Mouse (Mus musculus) T-helper 1 cell (primary cell): ENCODE results near the gene Ugt3a2.

Experiments used
- in situ Hi-C: fragments of 300-600 bp; cut with MboI, MseI; formaldehyde crosslinking; loops from one replicate; pipeline ENCODE4 v1.15.1; 2025; ENCODE audit warnings: high pct_unique_total_duplicates

Gene Ugt3a2

GRCm38 (mm10) chr15:9335341-9335740 is at the start of gene Ugt3a2:
Gene Ugt3a2 (plus strand): TSS chr15:9335550.
- in situ Hi-C loops: no loop called here

GRCm38 (mm10) chr15:9289660-9290059 is 45.7 kb upstream of the Ugt3a2 start:
- in situ Hi-C loops: no loop called here

GRCm38 (mm10) chr15:9305978-9306692 is 29.2 kb upstream of the Ugt3a2 start:
- in situ Hi-C loops: no loop called here

- in situ Hi-C loops: no loop called here
These were observed 754 bp upstream of the Ugt3a2 start for GRCm38 (mm10) chr15:9334596-9334995.

GRCm38 (mm10) chr15:9336616-9337015 is 1.3 kb downstream of the Ugt3a2 start:
- in situ Hi-C loops: no loop called here

GRCm38 (mm10) chr15:9337021-9337420 is 1.7 kb downstream of the Ugt3a2 start:
- in situ Hi-C loops: no loop called here

- in situ Hi-C loops: no loop called here
These were observed 13.4 kb downstream of the Ugt3a2 start for GRCm38 (mm10) chr15:9348739-9349138.

GRCm38 (mm10) chr15:9362801-9363200 is 27.5 kb downstream of the Ugt3a2 start:
- in situ Hi-C loops: no loop called here

- in situ Hi-C loops: loop anchor here (5.0 kb wide), 1 partner anchor 79 kb away; no protein-coding TSS in a partner anchor
These were observed 33.4 kb downstream of the Ugt3a2 start for GRCm38 (mm10) chr15:9368774-9369173.

GRCm38 (mm10) chr15:9376281-9376680 is 40.9 kb downstream of the Ugt3a2 start:
- in situ Hi-C loops: no loop called here

GRCm38 (mm10) chr15:9409475-9409874 is 74.1 kb downstream of the Ugt3a2 start:
- in situ Hi-C loops: no loop called here
